Mouse (Mus musculus) embryonic facial prominence, embryonic 12.5 days (tissue): ENCODE measurements around the gene Mcoln1. TPM values are rescaled to one million over a fixed set of nuclear protein-coding genes. Genes with fewer than 3 reads are reported as not detected.

Experiments
- ATAC-seq: fragments of 200-750 bp; cut with Nextera tagmentation; 2 replicates; pipeline ENCODE4 v1.8.0; 2017; ENCODE audit not compliant: insufficient number of reproducible peaks, insufficient read depth, low FRiP score, low TSS enrichment
- H3K27ac ChIP-seq: fragments of 300-500 bp; sonication (generic); 2 replicates; pipeline ENCODE4 v1.5.1; 2016; ENCODE audit warnings: mild to moderate bottlenecking
- H3K27me3 ChIP-seq: fragments of 300-500 bp; sonication (generic); 2 replicates; pipeline ENCODE4 v1.6.1; 2016; ENCODE audit warnings: mild to moderate bottlenecking, moderate library complexity
- H3K36me3 ChIP-seq: fragments of 300-500 bp; sonication (generic); 2 replicates; pipeline ENCODE4 v1.6.1; 2016; ENCODE audit warnings: mild to moderate bottlenecking
- H3K4me1 ChIP-seq: fragments of 300-500 bp; sonication (generic); 2 replicates; pipeline ENCODE4 v1.6.1; 2016
- H3K4me2 ChIP-seq: fragments of 300-500 bp; sonication (generic); replicated peaks from 2 replicates; pipeline ENCODE4 v1.6.1; 2016; ENCODE audit warnings: mild to moderate bottlenecking, moderate library complexity
- H3K4me3 ChIP-seq: fragments of 300-500 bp; sonication (generic); 2 replicates; pipeline ENCODE4 v1.5.1; 2016; ENCODE audit warnings: mild to moderate bottlenecking
- H3K9ac ChIP-seq: fragments of 300-500 bp; sonication (generic); 2 replicates; pipeline ENCODE4 v1.6.1; 2016; ENCODE audit warnings: mild to moderate bottlenecking, moderate library complexity
- H3K9me3 ChIP-seq: fragments of 300-500 bp; sonication (generic); 2 replicates; pipeline ENCODE4 v1.6.1; 2016; ENCODE audit warnings: mild to moderate bottlenecking, moderate library complexity
- WGBS: fragments of 180-500 bp; shearing (Covaris S2); methylation state at CpG from one replicate; pipeline ENCODE4 v1.1.7; 2016; 5-methylcytosine and 5-hydroxymethylcytosine counted together
- polyA plus RNA-seq: library from polyadenylated mRNA; unstranded; fragments of >200 nt; fragmentation: Nextera tagmentation; extraction: Ambion mirVana; gene quantifications from 2 replicates; pipeline ENCODE4 v1.2.1, GENCODE M21; 2016

The Mcoln1 gene
- polyA plus RNA-seq, 1 experiment from 2014 or later: 62.0 TPM

DNA sequence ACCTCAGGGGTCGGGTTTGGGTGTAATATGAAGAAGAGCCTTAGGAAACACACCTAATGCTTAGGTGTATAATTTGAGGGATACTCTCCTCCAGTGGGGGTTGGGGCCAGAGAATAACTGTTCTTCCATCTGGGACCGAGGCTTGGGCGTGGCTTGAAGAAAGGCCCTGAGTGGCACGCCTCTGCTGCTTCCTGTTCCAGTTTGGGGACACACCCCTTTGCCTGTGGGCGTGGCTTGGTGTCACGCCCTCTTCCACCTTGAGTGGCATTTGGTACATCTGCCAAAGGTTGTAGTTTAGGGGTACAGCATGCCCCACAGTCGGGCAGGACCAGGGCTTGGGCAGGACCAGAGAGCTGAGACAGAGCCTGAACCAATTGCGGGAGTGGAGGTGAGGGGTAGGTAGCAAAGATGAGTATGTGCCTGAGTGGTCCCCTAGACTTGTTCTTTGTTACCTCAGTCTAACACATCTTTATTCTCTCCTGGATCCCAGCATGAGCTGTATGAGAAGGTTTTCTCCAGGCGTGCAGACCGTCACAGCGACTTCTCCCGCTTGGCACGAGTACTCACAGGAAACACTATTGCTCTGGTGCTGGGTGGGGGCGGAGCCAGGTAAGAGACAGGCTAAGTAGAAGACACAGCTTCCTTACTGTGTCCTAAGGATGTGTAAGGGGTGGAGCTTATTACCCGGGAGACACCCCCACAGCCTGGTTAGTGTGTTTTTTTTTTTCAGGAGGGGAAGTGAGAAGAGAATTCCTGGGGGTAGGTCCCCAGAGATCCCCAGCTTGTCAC is 36.0 kb downstream of the Mcoln1 start:
- no peak for ATAC-seq
- Histone ChIP-seq H3K4me1 (no peaks in the 10 kb centered on the region), H3K36me3 (peaks cover 70% of the 10 kb centered on the region), H3K9ac (no peak overlapping the region), H3K9me3 (no peaks in the 10 kb centered on the region), H3K27me3 (no peaks in the 10 kb centered on the region), H3K27ac (no peak overlapping the region), H3K4me2 (no peak overlapping the region), H3K4me3 (no peak overlapping the region)
- 58% methylated on average over 15 of the region's 15 CpGs for WGBS

DNA sequence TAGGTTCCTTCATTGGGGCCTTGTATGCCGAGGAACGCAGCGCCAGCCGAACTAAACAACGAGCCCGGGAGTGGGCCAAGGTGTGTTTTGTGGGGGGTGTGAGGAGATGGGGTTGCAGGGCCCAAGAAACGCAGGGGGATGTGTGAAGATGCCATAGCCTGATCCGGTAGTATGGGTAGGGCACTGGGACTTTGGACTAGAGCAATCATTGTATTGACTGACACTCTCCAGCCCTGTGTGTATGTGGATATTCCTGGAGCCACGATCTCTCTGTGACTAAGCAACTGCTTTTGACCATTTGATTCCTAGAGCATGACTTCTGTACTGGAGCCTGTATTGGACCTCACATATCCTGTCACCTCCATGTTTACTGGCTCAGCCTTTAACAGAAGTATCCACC is 36.7 kb downstream of the Mcoln1 start:
- H3K27me3 ChIP-seq: no peaks in the 10 kb centered on the region
- H3K4me2 ChIP-seq: no peak overlapping the region
- H3K9ac ChIP-seq: no peak overlapping the region
- peaks cover 69% of the 10 kb centered on the region for H3K36me3 ChIP-seq
- no peak overlapping the region for H3K4me3 ChIP-seq
- no peak for ATAC-seq
- no peak overlapping the region for H3K27ac ChIP-seq
- H3K4me1 ChIP-seq: no peaks in the 10 kb centered on the region
- 94% methylated on average over 9 of the region's 9 CpGs for WGBS
- no peaks in the 10 kb centered on the region for H3K9me3 ChIP-seq

DNA sequence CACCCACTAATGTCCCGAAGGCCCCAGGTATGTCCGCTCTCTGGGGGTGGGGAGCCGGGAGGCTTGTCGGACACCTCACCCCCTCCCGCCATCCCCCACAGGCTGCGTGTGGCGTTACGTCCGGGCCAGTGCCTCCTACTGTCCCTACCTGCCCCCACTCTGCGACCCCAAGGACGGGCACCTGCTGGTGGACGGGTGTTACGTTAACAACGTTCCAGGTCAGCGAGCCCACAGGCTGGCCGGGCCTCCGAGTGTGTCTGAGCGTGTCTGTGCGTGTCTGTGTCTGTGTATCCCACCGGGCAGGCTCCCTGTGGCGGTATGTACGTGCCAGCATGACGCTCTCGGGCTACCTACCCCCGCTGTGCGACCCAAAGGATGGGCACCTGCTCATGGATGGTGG is 37.4 kb downstream of the Mcoln1 start:
- Histone ChIP-seq H3K4me3 (no peak overlapping the region), H3K36me3 (peaks cover 65% of the 10 kb centered on the region), H3K27ac (no peak overlapping the region), H3K9me3 (no peaks in the 10 kb centered on the region), H3K4me2 (no peak overlapping the region), H3K4me1 (no peaks in the 10 kb centered on the region), H3K9ac (no peak overlapping the region), H3K27me3 (no peaks in the 10 kb centered on the region)
- no peak for ATAC-seq
- 95% methylated on average over 26 of the region's 26 CpGs for whole genome bisulfite sequencing

DNA sequence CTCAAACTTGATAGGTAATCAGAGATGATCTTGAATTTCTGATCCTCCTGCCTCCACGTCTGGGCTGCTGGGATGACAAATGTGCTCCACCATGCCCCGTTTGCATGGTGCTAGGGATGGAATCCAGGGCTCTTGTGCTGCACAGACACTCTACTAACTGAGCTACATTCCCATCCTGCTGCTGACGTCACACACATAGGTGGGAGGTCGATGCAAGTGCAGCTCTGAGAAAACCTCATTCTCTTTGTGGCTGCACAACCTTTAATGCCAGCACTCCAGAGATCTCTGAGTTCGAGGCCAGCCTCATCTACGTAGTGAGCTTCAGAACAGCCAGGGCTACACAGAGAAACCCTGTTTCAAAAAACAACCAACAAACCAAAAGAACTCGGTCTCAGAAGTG is 38.9 kb downstream of the Mcoln1 start:
- ATAC-seq: no peak
- no peak overlapping the region for H3K4me3 ChIP-seq
- H3K4me2 ChIP-seq: no peak overlapping the region
- H3K9me3 ChIP-seq: no peaks in the 10 kb centered on the region
- WGBS: 82% methylated on average over 7 of the region's 7 CpGs
- no peaks in the 10 kb centered on the region for H3K27me3 ChIP-seq
- H3K9ac ChIP-seq: no peak overlapping the region
- no peak overlapping the region for H3K27ac ChIP-seq
- peaks cover 76% of the 10 kb centered on the region for H3K36me3 ChIP-seq
- no peaks in the 10 kb centered on the region for H3K4me1 ChIP-seq

DNA sequence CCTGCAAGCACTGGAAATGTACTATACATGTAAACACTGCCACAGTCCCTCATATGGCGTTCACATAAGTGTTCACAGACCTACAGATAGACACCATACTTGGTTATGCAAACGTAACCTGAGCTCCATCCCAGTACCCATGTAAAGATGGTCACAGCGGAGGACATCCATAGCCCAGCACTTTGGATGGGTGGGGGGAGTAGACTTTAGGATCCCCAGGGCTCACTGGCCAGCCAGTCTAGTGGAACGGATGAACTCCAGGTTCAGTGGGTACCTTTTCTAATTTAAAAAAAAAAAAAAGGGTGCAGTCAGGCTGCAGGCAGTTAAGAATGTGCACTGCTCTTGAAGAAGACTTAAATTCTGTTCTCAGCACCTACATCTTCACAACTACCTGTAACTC is 39.8 kb downstream of the Mcoln1 start:
- H3K27ac ChIP-seq: no peak overlapping the region
- no peaks in the 10 kb centered on the region for H3K4me1 ChIP-seq
- peaks cover 78% of the 10 kb centered on the region for H3K36me3 ChIP-seq
- H3K9ac ChIP-seq: no peak overlapping the region
- H3K4me2 ChIP-seq: no peak overlapping the region
- 83% methylated on average over 4 of the region's 4 CpGs for WGBS
- H3K4me3 ChIP-seq: no peak overlapping the region
- no peak for ATAC-seq
- H3K27me3 ChIP-seq: no peaks in the 10 kb centered on the region
- H3K9me3 ChIP-seq: no peaks in the 10 kb centered on the region; the same call in 1 of the 2 replicates

DNA sequence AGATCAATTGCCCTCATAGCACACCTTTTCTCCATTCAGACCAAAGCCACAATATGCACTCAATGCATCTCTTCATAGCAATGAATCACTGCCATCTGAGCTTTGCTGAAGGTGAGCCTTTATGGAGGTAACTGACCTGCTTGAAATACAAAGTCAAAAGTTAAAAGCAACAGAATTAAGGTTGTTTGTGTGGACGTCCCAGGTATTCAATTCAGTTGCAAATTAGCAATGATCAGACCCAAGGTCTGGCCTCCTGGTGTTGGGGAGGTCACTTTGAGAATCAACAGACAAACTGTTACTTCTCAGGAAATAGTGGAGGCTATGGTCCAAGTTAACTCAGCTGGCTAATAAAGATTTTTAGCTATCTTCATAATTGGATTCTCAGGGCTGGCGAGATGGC is 46.3 kb downstream of the Mcoln1 start:
- Histone ChIP-seq H3K4me1 (no peaks in the 10 kb centered on the region), H3K27ac (no peak overlapping the region), H3K4me3 (no peak overlapping the region), H3K27me3 (no peaks in the 10 kb centered on the region), H3K36me3 (peaks cover 30% of the 10 kb centered on the region), H3K9me3 (no peaks in the 10 kb centered on the region; the same call in 1 of the 2 replicates), H3K4me2 (no peak overlapping the region), H3K9ac (no peak overlapping the region)
- 87% methylated on average over 2 of the region's 2 CpGs for WGBS
- ATAC-seq: no peak

DNA sequence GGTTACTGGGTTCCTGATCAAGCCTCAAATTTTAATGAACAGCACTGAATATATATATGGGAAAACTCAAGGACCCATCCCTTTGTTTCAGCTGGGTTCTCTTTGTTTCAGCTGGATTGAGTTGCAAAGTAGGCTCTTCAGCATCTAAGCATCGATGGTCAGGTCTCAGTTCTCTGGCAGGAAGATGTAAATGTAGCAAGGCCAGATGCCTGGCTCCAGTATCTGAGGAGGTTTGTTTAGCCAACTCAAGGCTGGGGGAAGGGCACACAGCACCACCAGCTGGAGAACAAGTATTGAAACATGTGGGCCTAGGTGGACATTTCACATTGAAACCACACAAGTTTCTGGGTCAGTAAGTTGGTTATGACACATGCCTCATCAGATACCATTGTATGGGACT is 52.0 kb downstream of the Mcoln1 start:
- Histone ChIP-seq H3K9ac (no peak overlapping the region), H3K36me3 (no peaks in the 10 kb centered on the region), H3K27me3 (no peaks in the 10 kb centered on the region), H3K4me1 (no peaks in the 10 kb centered on the region), H3K9me3 (no peaks in the 10 kb centered on the region), H3K4me2 (no peak overlapping the region), H3K27ac (no peak overlapping the region), H3K4me3 (no peak overlapping the region)
- no peak for ATAC-seq
- WGBS: 97% methylated on average over 1 of the region's 1 CpGs

DNA sequence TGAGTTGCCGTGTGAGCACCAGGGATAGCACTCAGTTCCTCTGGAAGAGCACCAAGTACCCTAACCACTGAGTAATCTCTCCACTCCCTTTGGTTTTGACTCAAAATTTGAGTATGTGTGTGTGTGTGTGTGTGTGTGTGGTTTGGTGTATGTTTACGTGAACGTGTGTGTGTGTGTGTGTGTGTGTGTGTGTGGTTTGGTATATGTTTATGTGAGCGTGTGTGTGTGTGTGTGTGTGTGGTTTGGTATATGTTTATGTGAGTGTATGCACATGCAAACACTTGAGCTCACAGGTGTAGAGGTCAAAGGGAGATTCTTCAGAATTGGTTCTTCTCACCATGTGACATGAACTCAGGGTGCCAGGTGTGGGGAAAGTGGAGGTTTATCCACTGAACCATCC is 55.9 kb downstream of the Mcoln1 start:
- H3K4me1 ChIP-seq: no peaks in the 10 kb centered on the region
- H3K9ac ChIP-seq: no peak overlapping the region
- H3K27me3 ChIP-seq: no peaks in the 10 kb centered on the region
- H3K4me2 ChIP-seq: no peak overlapping the region
- H3K4me3 ChIP-seq: no peak overlapping the region
- peak; percentile 97 for ATAC-seq
- H3K9me3 ChIP-seq: no peaks in the 10 kb centered on the region
- no peaks in the 10 kb centered on the region for H3K36me3 ChIP-seq
- H3K27ac ChIP-seq: no peak overlapping the region
- WGBS: 60% methylated on average over 4 of the region's 4 CpGs

Other genes with a start within 250 kb of the Mcoln1 start
- gene Insr, start 220.8 kb upstream of the Mcoln1 start, polyA plus RNA-seq: 38.1 and 39.6 TPM in 2 replicates
- gene A430078G23Rik, start 147.0 kb upstream of the Mcoln1 start, polyA plus RNA-seq: not detected in 2 replicates
- gene Arhgef18, start 107.5 kb upstream of the Mcoln1 start, polyA plus RNA-seq: 11.4 and 13.0 TPM in 2 replicates
- gene Pex11g, start 32.8 kb upstream of the Mcoln1 start, polyA plus RNA-seq: 5.0 and 6.1 TPM in 2 replicates
- gene Tex45, start 29.6 kb upstream of the Mcoln1 start, polyA plus RNA-seq: 0.10 TPM in 1 of 2 replicates, not detected in the other
- 66.4 and 67.9 TPM in 2 replicates for gene Zfp358, start 7.3 kb upstream of the Mcoln1 start, polyA plus RNA-seq
- gene Pnpla6, start 14.9 kb downstream of the Mcoln1 start, polyA plus RNA-seq: 29.0 and 29.6 TPM in 2 replicates
- 1.8 TPM in 2 replicates for gene C330021F23Rik, start 67.5 kb downstream of the Mcoln1 start, polyA plus RNA-seq
- gene Camsap3, start 86.8 kb downstream of the Mcoln1 start, polyA plus RNA-seq: 9.1 and 10.0 TPM in 2 replicates
- 65.1 and 66.7 TPM in 2 replicates for gene Xab2, start 120.9 kb downstream of the Mcoln1 start, polyA plus RNA-seq
- gene Pet100, start 121.1 kb downstream of the Mcoln1 start, polyA plus RNA-seq: 103 and 110 TPM in 2 replicates
- gene Pcp2, start 125.1 kb downstream of the Mcoln1 start, polyA plus RNA-seq: 1.5 and 2.0 TPM in 2 replicates
- gene Stxbp2, start 130.5 kb downstream of the Mcoln1 start, polyA plus RNA-seq: 27.4 and 28.8 TPM in 2 replicates
- 0.38 TPM in 1 of 2 replicates, not detected in the other for gene Retn, start 155.3 kb downstream of the Mcoln1 start, polyA plus RNA-seq
- gene Mcemp1, start 165.3 kb downstream of the Mcoln1 start, polyA plus RNA-seq: 0.10 and 0.20 TPM in 2 replicates
- 11.5 and 16.5 TPM in 2 replicates for gene Fcor, start 171.9 kb downstream of the Mcoln1 start, polyA plus RNA-seq
- 39.7 and 41.0 TPM in 2 replicates for gene Trappc5, start 175.8 kb downstream of the Mcoln1 start, polyA plus RNA-seq
- 0.15 and 0.23 TPM in 2 replicates for gene Fcer2a, start 193.7 kb downstream of the Mcoln1 start, polyA plus RNA-seq
- not detected in 2 replicates for gene Clec4g, start 220.2 kb downstream of the Mcoln1 start, polyA plus RNA-seq
- gene Cd209a, start 248.5 kb downstream of the Mcoln1 start, polyA plus RNA-seq: not detected in 2 replicates